Mouse (Mus musculus): Measurements from ENCODE around the gene Tmem86b. TPM values are rescaled to one million over a fixed set of nuclear protein-coding genes. Genes with fewer than 3 reads are reported as not detected.

Gene Tmem86b
- total and polyA plus RNA-seq, 3 experiments = 4.2 to 12.8 (median 5.3) TPM

- Histone ChIP-seq H3K36me3 (ENCODE audit: control insufficient read depth, insufficient read depth, low read length) (peaks cover 22% of the 10 kb centered on the region), H3K4me1 (ENCODE audit: control insufficient read depth, insufficient read depth, low read length) (peaks cover 20% of the 10 kb centered on the region), H3K79me2 (replicated peaks; ENCODE audit: control insufficient read depth, insufficient read depth, low read length) (peaks cover 7% of the 10 kb centered on the region), H3K27me3 (ENCODE audit: control insufficient read depth, insufficient read depth, low read length) (no peaks in the 10 kb centered on the region), H3K27ac (peak overlapping the region; percentile 98), H3K9ac (ENCODE audit: low read depth, low read length) (peak overlapping the region; percentile 82), H3K4me3 (peak overlapping the region; percentile 91)
- WGBS = under 1% methylated on average over 78 of the region's 78 CpGs
- DNase-seq = peak in 1 of 2 experiments; percentile 13
- intact Hi-C loops (cut with DNase I) = loop anchor here (2.0 to 10.0 kb wide), 5 partner anchors 26 to 1486 kb away; partner anchors contain the start of genes Fiz1, Gm44973, Hspbp1 and Rpl28
- TF ChIP-seq POLR2A (IDR thresholded peaks at IDR 0.05; ENCODE audit: insufficient read depth, low read depth, low read length) = no peak
- TF ChIP-seq CTCF (IDR thresholded peaks at IDR 0.05) = no peak
- TF ChIP-seq EP300 (IDR thresholded peaks at IDR 0.05; ENCODE audit: insufficient read depth, low read depth, low read length) = no peak
Measured at GRCm38 (mm10) chr7:4658128-4658907, 27.1 kb upstream of the Tmem86b start.

DNA sequence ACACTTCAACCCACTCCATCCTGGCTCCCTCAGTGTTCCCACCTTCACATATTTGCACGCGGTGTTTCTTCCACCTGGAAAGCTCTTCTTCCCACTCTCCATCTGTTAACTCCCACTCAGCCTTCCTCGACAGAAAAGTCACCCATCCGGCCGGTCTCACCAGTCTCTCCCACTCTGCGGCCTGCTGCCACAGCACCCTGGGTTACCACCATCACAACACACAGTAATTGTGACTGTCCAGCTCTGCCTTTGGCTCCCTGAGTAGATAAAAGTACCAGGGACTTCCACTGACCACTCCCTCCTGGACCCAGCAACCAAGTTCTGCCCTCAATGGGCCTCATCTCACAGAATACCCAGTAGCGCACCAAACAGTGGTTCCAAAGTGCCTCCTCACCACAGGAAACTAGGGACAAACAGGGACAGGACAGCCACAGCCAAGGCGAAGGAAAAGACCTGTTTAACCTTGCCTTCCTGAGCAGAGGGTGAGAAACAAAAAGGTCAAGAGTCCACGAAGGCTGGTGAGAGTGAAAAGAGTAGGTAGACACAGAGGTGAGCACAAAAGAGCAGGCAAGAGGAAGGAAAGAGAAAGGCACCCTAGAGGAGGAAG, 26.4 kb upstream of the Tmem86b start:
- peak overlapping the region; percentile 82 for H3K9ac ChIP-seq (ENCODE audit: low read depth, low read length)
- peak overlapping the region; percentile 98 for H3K27ac ChIP-seq
- peaks cover 24% of the 10 kb centered on the region for H3K36me3 ChIP-seq (ENCODE audit: control insufficient read depth, insufficient read depth, low read length)
- H3K4me3 ChIP-seq = peak overlapping the region; percentile 91
- H3K4me1 ChIP-seq (ENCODE audit: control insufficient read depth, insufficient read depth, low read length) = peaks cover 22% of the 10 kb centered on the region
- 10% methylated on average over 9 of the region's 9 CpGs for WGBS
- intact Hi-C loops (cut with DNase I) = loop anchor here (2.0 to 10.0 kb wide), 5 partner anchors 27 to 1487 kb away; partner anchors contain the start of genes Fiz1, Gm44973, Hspbp1 and Rpl28
- peaks cover 10% of the 10 kb centered on the region for H3K79me2 ChIP-seq (replicated peaks; ENCODE audit: control insufficient read depth, insufficient read depth, low read length)
- H3K27me3 ChIP-seq (ENCODE audit: control insufficient read depth, insufficient read depth, low read length) = no peaks in the 10 kb centered on the region
- peak; percentile 24 to 39 for DNase-seq
- no peak for TF ChIP-seq EP300 (IDR thresholded peaks at IDR 0.05; ENCODE audit: insufficient read depth, low read depth, low read length)
- TF ChIP-seq CTCF (IDR thresholded peaks at IDR 0.05) = no peak
- no peak for TF ChIP-seq POLR2A (IDR thresholded peaks at IDR 0.05; ENCODE audit: insufficient read depth, low read depth, low read length)

- Histone ChIP-seq H3K27me3 (ENCODE audit: control insufficient read depth, insufficient read depth, low read length) (no peaks in the 10 kb centered on the region), H3K79me2 (replicated peaks; ENCODE audit: control insufficient read depth, insufficient read depth, low read length) (peaks cover 11% of the 10 kb centered on the region), H3K27ac (no peak overlapping the region; the same call in 1 of the 2 replicates), H3K9ac (ENCODE audit: low read depth, low read length) (peak overlapping the region; percentile 23; the same call in 1 of the 2 replicates), H3K4me3 (peak overlapping the region; percentile 91; the same call in 1 of the 2 replicates), H3K36me3 (ENCODE audit: control insufficient read depth, insufficient read depth, low read length) (peaks cover 31% of the 10 kb centered on the region), H3K4me1 (ENCODE audit: control insufficient read depth, insufficient read depth, low read length) (peaks cover 28% of the 10 kb centered on the region)
- DNase-seq = no peak
- WGBS = 11% methylated on average over 1 of the region's 1 CpGs
- no peak for TF ChIP-seq CTCF (IDR thresholded peaks at IDR 0.05)
- intact Hi-C loops (cut with DNase I) = loop anchor here (5.0 to 10.0 kb wide), 4 partner anchors 138 to 1488 kb away; partner anchors contain the start of genes Fiz1, Gm44973, Rpl28 and Zfp524
Measured at GRCm38 (mm10) chr7:4656818-4657217, 25.6 kb upstream of the Tmem86b start.

GRCm38 (mm10) chr7:4655916-4656315, 24.7 kb upstream of the Tmem86b start:
- H3K27me3 ChIP-seq (ENCODE audit: control insufficient read depth, insufficient read depth, low read length) = no peaks in the 10 kb centered on the region
- no peak for DNase-seq
- peaks cover 32% of the 10 kb centered on the region for H3K36me3 ChIP-seq (ENCODE audit: control insufficient read depth, insufficient read depth, low read length)
- intact Hi-C loops (cut with DNase I) = loop anchor here (5.0 to 10.0 kb wide), 4 partner anchors 139 to 1489 kb away; partner anchors contain the start of genes Fiz1, Gm44973, Rpl28 and Zfp524
- peak overlapping the region; percentile 18; the same call in 1 of the 2 replicates for H3K27ac ChIP-seq
- no peak overlapping the region for H3K9ac ChIP-seq (ENCODE audit: low read depth, low read length)
- no peak overlapping the region for H3K4me3 ChIP-seq
- WGBS = 18% methylated on average over 1 of the region's 1 CpGs
- H3K4me1 ChIP-seq (ENCODE audit: control insufficient read depth, insufficient read depth, low read length) = peaks cover 34% of the 10 kb centered on the region
- TF ChIP-seq CTCF (IDR thresholded peaks at IDR 0.05) (no peak), POLR2A (IDR thresholded peaks at IDR 0.05; ENCODE audit: insufficient read depth, low read depth, low read length) (no peak)
- H3K79me2 ChIP-seq (replicated peaks; ENCODE audit: control insufficient read depth, insufficient read depth, low read length) = peaks cover 11% of the 10 kb centered on the region

DNA sequence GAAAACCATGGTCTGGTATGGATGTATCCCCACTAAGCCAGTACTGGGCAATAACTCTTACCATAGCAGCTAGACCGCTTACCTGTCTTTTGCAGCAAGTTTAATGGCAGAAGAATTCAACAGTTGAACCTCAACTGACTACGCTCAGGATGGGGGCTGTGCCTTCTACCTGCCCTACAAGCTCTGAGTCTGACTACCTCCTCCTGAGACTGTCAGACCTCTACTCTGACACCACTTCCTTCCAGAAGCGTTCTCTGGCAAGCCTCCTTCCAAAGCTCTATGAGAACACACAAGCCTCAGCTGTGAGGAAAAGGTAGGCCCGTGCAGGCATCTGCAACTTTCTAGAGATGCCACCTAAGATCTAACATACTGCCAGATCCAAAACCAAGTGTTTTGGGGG, 24.2 kb upstream of the Tmem86b start:
- peak overlapping the region; percentile 23; the same call in 1 of the 2 replicates for H3K9ac ChIP-seq (ENCODE audit: low read depth, low read length)
- no peak for TF ChIP-seq EP300 (IDR thresholded peaks at IDR 0.05; ENCODE audit: insufficient read depth, low read depth, low read length)
- TF ChIP-seq POLR2A (IDR thresholded peaks at IDR 0.05; ENCODE audit: insufficient read depth, low read depth, low read length) = no peak
- TF ChIP-seq CTCF (IDR thresholded peaks at IDR 0.05) = no peak
- no peak overlapping the region for H3K4me3 ChIP-seq
- intact Hi-C loops (cut with DNase I) = loop anchor here (5.0 to 10.0 kb wide), 4 partner anchors 139 to 1489 kb away; partner anchors contain the start of genes Fiz1, Gm44973, Rpl28 and Zfp524
- WGBS = 61% methylated on average over 4 of the region's 4 CpGs
- H3K27me3 ChIP-seq (ENCODE audit: control insufficient read depth, insufficient read depth, low read length) = no peaks in the 10 kb centered on the region
- no peak for DNase-seq
- peak overlapping the region; percentile 18; the same call in 1 of the 2 replicates for H3K27ac ChIP-seq
- peaks cover 34% of the 10 kb centered on the region for H3K4me1 ChIP-seq (ENCODE audit: control insufficient read depth, insufficient read depth, low read length)
- H3K79me2 ChIP-seq (replicated peaks; ENCODE audit: control insufficient read depth, insufficient read depth, low read length) = peaks cover 11% of the 10 kb centered on the region
- peaks cover 32% of the 10 kb centered on the region for H3K36me3 ChIP-seq (ENCODE audit: control insufficient read depth, insufficient read depth, low read length)

Data from heart, adult 2 months (tissue).